Mouse (Mus musculus) mature B cell (primary cell): Measurements from ENCODE around the gene Usp25.

Experiments used
- in situ Hi-C: fragments of 300-500 bp; cut with MboI; formaldehyde crosslinking; loops from 2 replicates; pipeline ENCODE4 v1.14.3; 2019

The Usp25 gene

DNA sequence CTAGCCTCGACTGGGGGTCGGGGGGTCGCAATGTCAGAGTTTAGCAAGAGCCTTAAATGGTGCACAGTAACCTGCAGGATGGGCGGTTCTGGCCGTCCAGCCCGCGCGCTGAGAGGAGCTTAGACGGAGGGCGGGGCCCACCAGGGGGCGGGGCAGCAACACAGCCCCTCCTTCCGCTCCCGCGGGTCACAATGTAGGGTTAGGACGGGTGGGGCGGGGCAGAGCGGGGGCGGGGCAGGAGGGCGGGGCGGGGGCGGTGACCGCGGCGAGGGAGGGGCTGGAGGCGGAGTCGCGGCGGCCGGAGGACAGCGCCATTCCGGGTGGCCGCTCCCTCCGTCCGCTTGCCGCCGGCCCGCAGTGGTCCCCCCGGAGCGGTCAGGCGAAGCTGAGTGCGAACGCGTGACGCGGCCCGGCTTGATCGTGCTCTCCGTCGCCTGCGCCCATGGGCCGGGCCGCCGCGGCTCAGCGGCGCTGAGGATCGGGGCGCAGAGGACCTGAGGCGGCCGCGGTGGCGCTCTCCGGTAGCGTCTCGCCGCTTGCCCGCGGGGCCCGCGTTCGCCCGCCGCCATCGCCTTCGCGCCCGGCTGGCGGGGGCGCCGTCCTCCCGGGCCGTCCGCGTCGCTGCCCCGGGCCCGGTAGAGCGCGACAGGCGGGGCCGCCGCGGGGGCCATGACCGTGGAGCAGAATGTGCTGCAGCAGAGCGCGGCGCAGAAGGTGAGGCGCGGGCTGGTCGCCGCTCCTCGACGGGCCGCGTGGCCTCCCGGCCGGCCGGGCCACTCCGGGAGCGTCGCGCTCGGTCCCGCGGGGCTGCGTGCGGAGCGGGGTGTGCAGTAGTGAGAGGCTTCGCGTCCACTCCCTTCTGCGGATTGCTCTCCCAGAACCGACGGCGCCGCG, at the start of gene Usp25:
Gene Usp25 (plus strand): TSS at position 280 of the 894 bp plus-strand sequence.
- in situ Hi-C loops, result no loop called here

DNA sequence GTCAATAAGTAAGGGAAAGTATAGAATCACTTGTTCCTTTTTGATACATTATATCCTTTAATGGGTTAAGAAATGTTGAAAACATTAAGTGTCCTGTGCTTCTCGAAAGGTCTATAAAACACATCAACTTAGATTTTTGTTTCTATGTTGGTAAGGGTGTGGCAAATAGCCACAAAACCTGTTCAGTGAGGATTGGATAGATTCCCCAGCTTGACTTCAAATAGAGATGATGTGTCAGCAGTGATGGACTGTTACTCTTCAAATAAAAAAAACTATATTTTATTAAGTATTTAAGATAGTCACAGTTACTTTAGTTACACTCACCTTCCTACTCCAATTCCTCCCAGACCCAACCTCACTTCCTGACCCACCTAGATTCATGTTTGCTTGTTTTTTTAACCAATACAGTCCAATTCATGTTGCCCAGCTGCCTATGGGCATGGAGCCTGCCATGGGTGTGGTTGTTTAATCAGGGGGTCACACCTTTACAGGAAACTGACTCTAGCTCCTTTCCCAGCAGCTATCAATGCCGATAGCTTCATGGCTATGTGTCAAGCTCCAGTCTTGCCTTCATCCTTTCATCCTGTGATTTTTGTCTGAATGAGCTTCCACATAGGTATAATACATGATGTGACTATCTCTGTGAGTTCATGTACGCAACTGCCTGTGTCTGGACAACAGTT, 45.8 kb upstream of the Usp25 start:
- in situ Hi-C loops, result no loop called here

DNA sequence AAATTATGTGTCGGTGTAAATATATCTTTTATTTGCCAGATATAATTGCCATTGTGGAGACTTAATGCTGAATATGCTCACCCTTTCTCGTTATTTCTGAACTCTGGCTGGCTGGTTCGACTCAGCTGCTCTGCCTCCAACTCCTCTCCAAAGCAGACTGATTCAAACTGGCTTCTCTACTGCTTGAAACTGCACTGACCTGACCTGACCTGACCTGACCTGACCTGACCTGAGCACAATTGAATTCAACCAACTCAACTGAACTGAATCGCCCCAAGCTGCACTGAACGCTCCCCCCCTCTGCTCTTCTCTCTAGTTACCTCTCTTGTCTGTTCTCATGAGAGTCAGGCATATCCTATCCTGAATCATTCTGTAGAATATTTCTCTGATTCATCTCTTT, 42.3 kb upstream of the Usp25 start:
- in situ Hi-C loops, result no loop called here

DNA sequence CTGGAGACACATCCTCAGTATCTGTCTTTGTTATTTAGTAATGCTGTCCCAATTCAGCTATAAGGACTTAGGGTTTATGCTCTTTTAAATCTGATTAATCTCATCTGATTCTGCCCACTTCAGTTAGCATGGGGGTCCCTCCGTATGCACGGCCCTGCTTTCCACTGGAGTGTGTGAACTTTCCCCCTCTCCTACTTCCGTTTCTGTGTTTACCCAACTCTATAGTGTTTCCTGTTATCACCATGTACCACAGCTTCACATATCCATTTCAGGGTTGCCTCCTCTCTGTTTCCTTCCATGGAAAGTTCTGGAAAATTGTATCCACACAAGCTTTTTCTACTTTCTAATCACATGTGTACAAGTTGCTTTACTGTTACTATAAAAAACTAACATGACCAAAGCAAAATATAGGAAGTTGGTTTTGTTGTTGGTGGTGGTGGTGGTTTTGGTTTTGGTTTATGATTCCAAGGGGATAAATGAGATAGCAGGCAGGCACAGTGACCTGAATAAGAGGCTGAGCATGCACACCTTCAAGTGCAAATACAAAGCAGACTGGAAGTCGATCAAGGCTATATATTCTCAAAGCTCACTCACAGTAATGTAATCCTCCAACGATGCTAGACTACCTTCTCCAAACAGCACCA, 36.6 kb upstream of the Usp25 start:
- in situ Hi-C loops, result no loop called here

DNA sequence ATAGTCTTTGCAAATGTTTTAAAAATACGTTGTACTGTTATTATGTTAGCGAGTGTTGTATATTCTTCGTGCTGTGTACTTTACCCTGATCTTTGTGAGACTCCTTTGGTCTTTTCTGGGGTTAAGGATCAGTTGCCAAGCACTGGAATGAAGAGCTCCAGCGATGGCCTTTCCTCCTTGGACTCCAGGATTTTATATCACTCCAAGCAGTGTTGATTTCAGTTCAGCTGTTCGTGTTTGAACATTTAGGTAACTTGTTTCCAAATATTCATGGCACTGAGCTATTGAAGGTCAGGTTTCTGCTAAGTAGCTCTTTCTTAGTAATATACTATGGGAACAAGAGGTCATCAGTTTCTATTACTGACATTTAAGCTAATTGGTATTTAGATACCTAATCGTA, 29.8 kb upstream of the Usp25 start:
- in situ Hi-C loops, result no loop called here

DNA sequence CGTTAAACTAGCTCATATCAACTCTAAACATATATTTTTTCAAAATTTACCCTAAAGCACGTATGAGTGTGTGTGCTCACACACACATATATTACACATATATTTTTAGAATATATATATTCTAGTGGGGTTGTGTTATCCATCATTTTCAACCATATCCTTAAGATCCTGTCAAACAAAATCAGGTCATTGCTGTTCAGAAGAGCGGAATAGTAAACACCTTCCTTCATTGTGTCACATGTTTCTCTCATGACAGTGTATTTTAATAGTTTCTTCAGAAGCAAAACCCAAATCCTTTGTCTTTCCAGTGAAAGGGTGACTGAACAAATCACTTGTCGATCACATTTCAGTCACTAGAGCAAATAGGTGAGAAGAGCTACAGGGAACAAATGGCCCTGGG, 25.8 kb upstream of the Usp25 start:
- in situ Hi-C loops, result no loop called here

DNA sequence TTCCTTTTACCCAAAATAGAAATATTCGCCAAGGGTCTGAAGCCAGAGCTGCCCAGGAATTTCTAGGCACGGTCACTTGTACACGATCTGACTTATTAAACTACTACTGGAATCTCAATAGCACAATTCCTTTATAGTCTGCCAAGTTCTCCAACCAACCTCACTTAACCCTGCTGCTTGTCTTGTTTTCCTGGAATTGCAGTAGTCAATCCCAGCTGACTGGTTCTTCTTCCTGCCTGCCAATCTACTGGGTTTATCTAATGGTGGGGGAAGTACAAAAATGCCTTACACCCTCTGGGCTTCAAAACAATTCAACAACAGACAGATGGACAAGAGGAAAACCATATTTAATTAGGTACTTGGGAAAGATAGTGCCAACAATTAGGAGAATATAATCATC, 9.6 kb upstream of the Usp25 start:
- in situ Hi-C loops, result no loop called here

DNA sequence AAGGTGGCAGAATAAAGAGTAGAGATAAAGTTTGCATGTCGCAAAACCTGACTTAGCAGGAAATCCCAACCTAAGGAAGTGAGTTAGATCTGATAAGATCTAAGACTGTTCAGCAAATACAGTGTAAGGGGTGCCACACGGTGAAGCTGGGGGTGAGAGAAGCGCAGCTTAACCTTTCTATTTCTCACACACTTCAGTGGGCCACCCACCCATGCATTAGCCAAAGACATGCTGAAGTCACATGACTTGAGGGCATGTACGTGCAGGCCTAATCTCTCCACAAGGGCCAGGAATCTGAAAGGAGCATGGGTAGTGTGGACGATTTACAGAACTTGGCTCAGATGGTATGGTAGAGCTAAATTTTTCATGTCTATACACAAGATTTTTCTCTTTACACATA, 4.3 kb upstream of the Usp25 start:
- in situ Hi-C loops, result no loop called here

DNA sequence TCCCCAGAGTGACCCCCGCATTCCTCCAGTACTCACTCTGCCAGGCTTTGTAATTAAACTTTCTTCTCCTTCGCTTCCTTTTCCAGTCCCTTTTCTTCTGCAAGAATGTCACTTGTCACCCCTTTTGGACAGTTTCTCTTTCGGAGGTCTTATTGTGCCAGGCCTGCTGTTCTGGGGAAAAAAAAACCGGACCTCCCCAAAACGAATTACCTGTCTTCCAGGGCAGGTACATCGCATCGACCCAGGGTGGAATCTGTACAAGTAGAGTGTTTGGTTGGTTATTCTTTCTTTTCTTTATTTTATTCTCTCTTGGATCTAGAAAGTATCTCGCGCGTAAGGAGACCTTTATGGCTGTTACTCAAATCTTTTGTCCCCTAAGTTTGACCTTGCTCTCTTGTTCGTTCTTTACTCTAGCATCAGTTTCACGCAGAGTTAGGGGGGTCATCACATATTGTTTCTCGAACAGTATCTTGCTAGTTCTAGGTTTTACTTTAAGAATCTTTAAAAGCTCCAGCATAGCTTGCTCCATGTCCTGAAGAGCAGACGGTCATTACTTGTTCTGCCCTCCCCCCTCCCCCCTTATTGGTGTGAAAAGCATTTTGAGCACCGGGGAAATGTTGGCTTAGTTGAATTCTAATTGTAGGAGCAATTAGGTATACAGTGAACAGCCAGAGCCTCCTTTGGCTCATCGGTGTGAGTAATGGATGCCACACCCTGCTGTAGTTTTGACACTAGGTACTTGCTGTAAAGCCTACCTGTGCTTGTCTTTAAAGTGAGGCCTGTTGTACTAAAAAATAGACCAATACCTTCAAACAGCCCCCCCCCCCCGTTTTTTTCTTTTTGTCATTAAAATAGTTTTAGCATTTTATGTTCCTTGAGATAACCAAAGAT, 1.1 kb downstream of the Usp25 start:
- in situ Hi-C loops, result no loop called here

DNA sequence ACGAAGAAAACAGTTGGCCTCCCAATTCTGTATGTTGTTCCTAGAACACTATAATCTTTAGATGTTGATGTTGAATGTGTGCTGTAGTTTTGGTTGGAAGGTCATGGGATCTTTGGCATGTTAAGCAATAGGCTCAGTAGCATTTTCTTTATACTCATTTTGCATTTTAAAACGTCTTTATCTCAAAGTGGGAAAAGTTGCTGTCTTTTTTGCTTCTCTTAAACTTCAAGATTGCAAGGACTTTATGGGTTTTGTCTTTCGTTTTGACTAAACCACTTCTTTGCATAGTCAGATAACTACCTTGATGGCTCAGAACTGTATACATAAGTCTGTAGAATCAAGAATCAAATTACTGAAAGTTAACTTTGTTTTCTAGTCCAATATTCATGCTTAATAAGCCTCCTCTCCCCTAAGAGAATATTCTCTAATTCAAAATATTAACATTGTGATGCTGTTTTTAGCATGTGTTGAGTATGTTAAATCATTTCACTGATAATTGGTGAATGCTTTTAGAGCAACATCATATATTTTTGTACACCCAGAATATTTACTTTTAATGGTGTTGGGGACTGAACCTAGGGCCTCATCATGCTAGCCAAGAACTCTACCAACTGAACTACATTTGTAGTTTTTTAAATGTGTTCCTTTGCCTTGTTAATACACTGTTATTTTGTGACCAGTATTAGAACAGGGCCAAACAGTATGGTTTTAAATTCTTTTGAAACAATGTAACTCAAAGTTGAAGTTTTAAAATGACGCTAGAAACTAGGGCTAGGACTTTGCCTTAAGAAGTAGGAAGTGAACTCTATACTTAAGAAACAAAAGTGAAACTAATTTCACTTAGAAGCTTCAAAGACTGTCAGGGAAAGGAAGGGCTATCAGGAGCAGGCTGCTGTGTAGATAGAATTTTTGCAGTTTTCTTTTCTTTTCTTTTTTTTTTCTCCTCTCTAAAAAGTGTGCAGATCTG, 2.2 kb downstream of the Usp25 start:
- in situ Hi-C loops, result no loop called here

DNA sequence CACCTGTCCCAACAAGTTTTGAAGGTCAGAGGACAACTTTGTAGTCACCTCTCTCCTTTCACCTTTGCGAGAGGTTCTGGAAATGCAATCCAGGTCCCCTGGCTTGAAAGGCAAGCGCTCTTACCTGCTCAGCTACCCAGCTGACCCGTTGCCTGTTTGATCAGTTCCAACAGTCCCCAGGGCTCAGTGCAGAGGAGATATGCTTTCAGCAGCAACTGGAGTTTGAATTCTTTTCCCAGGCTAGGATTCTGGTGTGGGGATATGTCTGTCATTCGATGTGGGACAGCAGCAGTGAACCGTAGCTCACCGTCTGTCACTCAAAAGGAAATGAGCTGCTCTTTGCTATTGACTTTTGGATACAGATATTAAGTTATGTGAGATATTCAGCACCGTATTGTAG, 4.4 kb downstream of the Usp25 start:
- in situ Hi-C loops, result no loop called here

DNA sequence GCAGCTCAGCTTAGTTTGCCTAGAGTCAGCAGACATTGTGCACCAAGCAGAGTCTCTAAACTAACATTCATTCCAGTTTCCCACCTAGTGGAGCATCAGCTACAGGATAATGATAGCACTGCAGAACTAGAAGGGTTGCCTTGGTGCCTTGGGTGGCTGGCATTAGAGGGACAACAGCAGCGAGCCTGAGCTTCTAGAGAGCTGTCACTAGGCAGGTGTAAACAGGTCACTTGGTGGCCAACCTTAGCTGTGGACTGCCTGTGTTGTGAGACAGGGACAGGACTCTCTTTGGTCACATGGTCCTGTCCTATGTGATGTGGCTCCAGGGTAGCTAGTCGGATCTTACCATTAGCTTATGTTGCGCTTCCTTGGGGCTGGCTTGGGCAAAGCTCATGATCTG, 6.7 kb downstream of the Usp25 start:
- in situ Hi-C loops, result no loop called here

DNA sequence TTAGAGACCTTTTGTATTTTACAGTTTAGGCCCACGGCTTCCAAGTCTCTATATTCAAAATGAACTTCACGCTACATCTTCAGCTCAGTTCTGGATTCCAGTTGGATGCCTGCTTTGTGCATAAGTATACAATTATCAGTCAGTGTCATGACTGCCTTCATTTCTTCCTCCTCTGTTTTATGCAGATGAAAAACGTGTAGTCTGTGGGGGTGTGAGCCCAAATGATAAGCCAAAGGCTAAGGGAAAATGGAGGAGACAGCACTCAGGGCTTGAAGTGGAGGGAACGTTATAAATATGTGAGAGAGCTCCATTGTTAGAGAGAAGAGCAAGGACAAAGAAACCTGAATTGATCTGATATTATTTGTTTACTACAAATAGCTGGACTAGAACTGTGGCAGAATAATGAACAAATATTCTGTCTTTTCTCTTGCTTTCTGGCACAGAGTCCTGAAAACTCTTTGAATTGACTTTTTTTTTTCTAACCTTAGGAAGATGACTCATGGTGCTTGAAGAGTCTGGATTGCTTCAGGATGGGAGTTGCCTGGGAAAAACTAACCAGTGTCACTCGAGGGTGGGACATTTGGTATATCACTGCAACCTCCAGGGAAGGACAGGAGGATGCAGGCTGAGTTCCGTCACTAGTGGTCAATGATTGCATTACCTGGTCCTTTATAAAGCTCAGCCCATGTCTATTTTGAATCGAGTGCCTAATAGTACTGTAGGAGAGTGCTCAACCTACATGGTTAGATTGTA, 10.3 kb downstream of the Usp25 start:
- in situ Hi-C loops, result no loop called here

DNA sequence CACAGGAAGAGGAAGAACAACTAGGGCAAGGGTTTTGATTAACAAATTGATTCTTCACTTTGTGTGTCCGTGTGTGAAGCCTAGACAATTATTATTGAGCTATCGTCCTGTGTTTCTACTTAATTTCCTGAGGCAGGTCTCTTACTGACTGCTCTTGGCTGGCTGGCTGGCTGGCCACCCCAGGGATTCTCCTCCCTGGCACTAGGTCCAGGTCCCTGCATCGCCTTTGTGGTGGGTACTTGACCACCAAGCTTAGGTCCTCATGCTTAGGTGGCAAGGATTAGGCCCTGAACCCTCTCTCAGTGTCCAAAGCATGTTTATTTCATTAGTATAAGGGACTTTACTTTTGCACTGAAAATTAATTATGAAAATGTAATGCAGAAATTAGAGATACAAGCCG, 12.6 kb downstream of the Usp25 start:
- in situ Hi-C loops, result no loop called here

DNA sequence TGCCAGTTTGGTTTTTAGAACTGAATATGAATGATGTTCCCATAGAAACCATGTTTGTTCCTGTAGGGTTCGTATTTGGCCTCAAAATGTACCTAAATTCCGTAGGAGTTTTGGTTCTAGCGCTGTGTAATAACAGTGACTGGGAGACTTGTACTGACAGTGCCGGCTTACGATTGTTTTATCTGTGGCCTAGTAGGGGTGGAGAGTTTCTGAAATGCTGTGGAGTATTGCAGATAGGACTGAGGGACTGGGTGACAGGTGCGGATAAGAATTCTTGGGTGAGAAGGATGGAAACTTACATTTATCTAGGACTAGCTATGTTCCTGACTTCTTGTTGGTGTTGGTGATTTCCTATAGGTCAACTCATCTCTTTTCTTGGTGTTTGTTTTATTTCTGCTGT, 13.4 kb downstream of the Usp25 start:
- in situ Hi-C loops, result no loop called here

DNA sequence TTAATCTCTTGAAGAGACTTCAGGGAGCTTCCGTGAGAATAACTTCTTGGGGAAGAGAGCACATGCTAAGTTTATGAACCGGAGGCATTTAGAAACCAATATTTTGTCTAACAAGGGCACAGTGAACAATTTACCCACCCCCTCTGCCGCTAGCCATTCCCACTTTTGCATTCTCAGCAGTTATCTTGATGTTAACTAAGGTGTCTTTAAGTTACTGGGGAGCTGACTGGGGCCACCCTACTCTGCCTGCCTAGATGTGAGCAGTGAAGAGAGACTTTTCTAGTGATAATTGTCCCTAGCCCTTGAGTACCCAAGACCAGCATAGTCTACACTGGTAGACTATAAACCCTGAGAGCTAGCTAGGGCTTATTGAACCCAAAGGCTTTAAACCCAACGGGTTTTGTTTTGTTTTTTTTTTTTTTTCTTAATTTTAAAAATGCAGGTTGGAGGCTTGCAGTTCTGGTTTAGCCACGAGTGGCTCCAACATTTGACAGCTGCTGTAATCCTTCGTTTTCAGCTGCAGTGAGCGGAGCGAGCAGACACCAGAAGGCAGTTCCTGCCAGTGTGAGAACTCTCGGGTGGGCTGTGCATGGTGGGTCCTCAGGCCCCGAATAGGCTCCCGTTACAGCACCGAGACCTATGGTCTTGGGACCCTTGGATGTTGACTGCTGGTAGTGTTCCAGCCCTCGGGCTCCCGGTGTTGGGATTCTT, 14.6 kb downstream of the Usp25 start:
- in situ Hi-C loops, result no loop called here

DNA sequence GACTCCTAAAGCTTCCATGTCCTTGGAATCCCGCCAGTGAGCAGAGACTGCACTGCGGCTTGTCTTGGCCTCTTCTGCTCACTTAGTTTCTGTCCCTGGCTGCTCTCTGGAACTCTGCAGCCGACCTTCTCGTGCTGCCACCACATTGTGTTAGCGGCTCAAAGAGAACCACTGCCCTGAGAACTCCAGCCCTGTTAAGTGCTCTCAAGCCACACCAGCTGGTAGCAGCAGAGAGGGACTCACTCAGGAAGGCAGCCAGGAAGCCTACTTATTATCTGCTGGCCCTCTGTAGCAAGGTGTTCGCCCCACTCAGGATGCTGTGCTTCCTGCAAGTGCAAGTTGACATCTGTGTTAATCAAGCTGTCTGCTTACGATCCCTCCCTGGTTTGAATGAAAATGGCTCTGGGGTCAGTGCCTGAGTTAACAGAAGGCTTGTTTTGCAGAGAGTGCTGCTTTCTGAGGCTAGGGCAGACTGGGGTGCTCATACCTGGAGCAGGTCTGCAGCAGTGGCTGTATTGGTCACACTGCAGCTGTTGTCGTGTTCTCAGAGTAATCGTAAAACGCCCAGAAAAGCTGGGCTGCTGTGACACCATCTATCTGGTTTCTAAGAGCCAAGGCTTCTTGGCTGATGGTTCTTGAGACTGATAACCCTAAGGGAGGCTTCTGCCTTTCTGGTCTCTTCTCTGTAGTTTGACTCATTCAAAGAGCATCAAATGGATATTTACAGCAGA, 15.3 kb downstream of the Usp25 start:
- in situ Hi-C loops, result no loop called here

DNA sequence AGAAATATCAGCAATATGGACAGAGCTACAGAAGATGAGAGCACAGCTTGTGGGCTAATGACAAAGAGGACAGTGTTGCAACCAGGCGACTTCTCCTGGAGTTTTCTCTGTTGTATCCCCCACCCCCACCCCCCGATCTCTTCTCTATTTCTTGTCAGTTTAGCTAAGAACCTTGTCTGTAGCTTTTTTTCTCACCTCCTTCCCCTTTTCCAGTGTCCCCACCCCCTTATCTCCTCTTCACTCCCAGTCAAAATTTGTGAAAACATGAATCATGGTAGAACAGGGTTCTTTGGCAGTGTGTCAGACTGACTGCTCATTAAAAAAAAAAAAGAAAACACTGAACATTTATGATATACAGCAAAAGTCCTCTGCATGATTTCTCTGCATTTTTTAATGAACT, 16.9 kb downstream of the Usp25 start:
- in situ Hi-C loops, result no loop called here

DNA sequence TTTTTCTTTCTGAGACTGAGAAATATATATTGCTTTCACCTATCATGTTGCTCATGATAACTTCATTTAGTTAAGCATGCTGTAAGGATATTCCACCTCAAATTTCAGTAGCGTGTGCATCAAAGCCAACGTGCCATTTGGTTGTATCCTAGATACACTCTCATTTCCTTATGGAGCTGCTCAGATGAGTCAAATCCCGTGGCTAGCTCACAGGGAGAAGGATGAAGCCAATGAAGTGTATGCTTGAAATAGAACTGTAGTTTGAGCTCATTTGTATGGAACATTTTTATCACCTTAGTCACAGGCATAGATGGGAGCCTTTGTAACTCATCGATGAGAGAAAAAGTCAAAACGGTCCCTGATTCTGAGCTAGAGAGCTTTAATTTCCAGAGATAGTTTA, 20.8 kb downstream of the Usp25 start:
- in situ Hi-C loops, result no loop called here
